Mouse (Mus musculus) MEL (cell line): ENCODE results near the gene Kif26b. TPM values are rescaled to one million over a fixed set of nuclear protein-coding genes. Genes with fewer than 3 reads are reported as not detected.

Experiments used
- DNase-seq: peaks from one replicate; pipeline ENCODE4 v3.0.0; 2011; ENCODE audit warnings: low read depth, low spot score
- H3K27ac ChIP-seq: 2 replicates; pipeline ENCODE4 v1.5.1; 2012; ENCODE audit warnings: low read depth, mild to moderate bottlenecking, control low read depth, low read length, moderate library complexity; ENCODE audit not compliant: control insufficient read depth
- H3K27me3 ChIP-seq, 2 experiments: fragments of 150-350 bp in 1 of 2; sonication (generic) in 1 of 2; 2 replicates each; pipeline ENCODE4 v1.6.1; 2012; ENCODE audit warnings: low read length in 2 of 2, mild to moderate bottlenecking in 2 of 2, improper control_type of control experiment in 1 of 2, moderate library complexity in 1 of 2; ENCODE audit not compliant: insufficient read depth in 2 of 2, control insufficient read depth in 1 of 2
- H3K36me3 ChIP-seq, 2 experiments: 2 replicates each; pipeline ENCODE4 v1.6.1; 2012 to 2014; ENCODE audit warnings: low read length in 2 of 2, improper control_type of control experiment in 1 of 2, inconsistent platforms in 1 of 2, mild to moderate bottlenecking in 1 of 2; ENCODE audit not compliant: insufficient read depth in 2 of 2, control insufficient read depth in 1 of 2
- H3K4me1 ChIP-seq, 2 experiments: fragments of 150-350 bp in 1 of 2; sonication (generic) in 1 of 2; 2 replicates each; pipeline ENCODE4 v1.6.1; 2012; ENCODE audit warnings: low read length in 2 of 2, improper control_type of control experiment in 1 of 2, mild to moderate bottlenecking in 1 of 2; ENCODE audit not compliant: insufficient read depth in 2 of 2, control insufficient read depth in 1 of 2
- H3K4me3 ChIP-seq, 2 experiments: fragments of 150-350 bp in 1 of 2; sonication (generic) in 1 of 2; 2 replicates each; pipeline ENCODE4 v1.5.1; 2012; ENCODE audit warnings: low read depth in 2 of 2, low read length in 2 of 2, mild to moderate bottlenecking in 2 of 2, moderate library complexity in 2 of 2, control low read depth in 1 of 2, improper control_type of control experiment in 1 of 2; ENCODE audit not compliant: control insufficient read depth in 1 of 2, insufficient read depth in 1 of 2
- H3K79me2 ChIP-seq: 2 replicates; pipeline ENCODE4 v1.6.1; 2012; ENCODE audit warnings: mild to moderate bottlenecking, low read length, moderate library complexity; ENCODE audit not compliant: control insufficient read depth, poor library complexity, insufficient read depth
- H3K9ac ChIP-seq: 2 replicates; pipeline ENCODE4 v1.6.1; 2012; ENCODE audit warnings: low read depth, mild to moderate bottlenecking, control low read depth, low read length, moderate library complexity; ENCODE audit not compliant: control insufficient read depth, poor library complexity, severe bottlenecking
- H3K9me3 ChIP-seq: fragments of 150-350 bp; sonication (generic); replicated peaks from 2 replicates; pipeline ENCODE4 v1.6.1; 2012; ENCODE audit warnings: mild to moderate bottlenecking, low read length, improper control_type of control experiment, moderate library complexity; ENCODE audit not compliant: insufficient read depth
- CTCF ChIP-seq, 3 experiments: IDR thresholded peaks in 2 of 3; conservative IDR thresholded peaks in 1 of 3; 2 replicates each; pipeline ENCODE4 v1.5.1; 2011 to 2012; ENCODE audit warnings: low read length in 3 of 3, low read depth in 2 of 3, mild to moderate bottlenecking in 2 of 3, improper control_type of control experiment in 1 of 3, inconsistent platforms in 1 of 3, mixed read lengths in 1 of 3, moderate library complexity in 1 of 3; ENCODE audit not compliant: control insufficient read depth in 1 of 3, insufficient read depth in 1 of 3, poor library complexity in 1 of 3, severe bottlenecking in 1 of 3
- E2F4 ChIP-seq: IDR thresholded peaks from 2 replicates; pipeline ENCODE4 v1.6.1; 2011; ENCODE audit warnings: low read depth, low read length, improper control_type of control experiment, borderline replicate concordance
- EP300 ChIP-seq, 2 experiments: IDR thresholded peaks; 2 replicates each; pipeline ENCODE4 v1.6.1; 2011; ENCODE audit warnings: improper control_type of control experiment in 2 of 2, low read length in 2 of 2, low read depth in 1 of 2, mild to moderate bottlenecking in 1 of 2
- ETS1 ChIP-seq: IDR thresholded peaks from 2 replicates; pipeline ENCODE4 v1.6.1; 2012; ENCODE audit warnings: low read depth, mild to moderate bottlenecking, inconsistent platforms, low read length, improper control_type of control experiment, moderate library complexity
- GABPA ChIP-seq: IDR thresholded peaks from 2 replicates; pipeline ENCODE4 v1.6.1; 2012; ENCODE audit warnings: low read depth, mild to moderate bottlenecking, inconsistent platforms, low read length, improper control_type of control experiment, moderate library complexity
- GATA1 ChIP-seq: IDR thresholded peaks from 2 replicates; pipeline ENCODE4 v1.6.1; 2011; ENCODE audit warnings: low read depth, low read length, improper control_type of control experiment
- JUND ChIP-seq: IDR thresholded peaks from 2 replicates; pipeline ENCODE4 v1.6.1; 2011; ENCODE audit warnings: low read depth, mild to moderate bottlenecking, improper control_type of control experiment, low read length
- MAZ ChIP-seq: IDR thresholded peaks from 2 replicates; pipeline ENCODE4 v1.6.1; 2012; ENCODE audit warnings: low read depth, mild to moderate bottlenecking, inconsistent platforms, low read length, improper control_type of control experiment
- MEF2A ChIP-seq: IDR thresholded peaks from 2 replicates; pipeline ENCODE4 v1.6.1; 2014; ENCODE audit warnings: low read depth, mild to moderate bottlenecking, inconsistent platforms, low read length, improper control_type of control experiment; ENCODE audit not compliant: poor library complexity, insufficient replicate concordance, severe bottlenecking; ENCODE audit errors: extremely low read depth
- POLR2AphosphoS5 ChIP-seq: IDR thresholded peaks from 2 replicates; pipeline ENCODE4 v1.6.1; 2012; ENCODE audit warnings: low read depth, borderline replicate concordance, mild to moderate bottlenecking, inconsistent platforms, low read length, moderate library complexity, mixed read lengths
- SIN3A ChIP-seq: IDR thresholded peaks from 2 replicates; pipeline ENCODE4 v1.6.1; 2012; ENCODE audit warnings: low read length, improper control_type of control experiment, inconsistent platforms
- TAL1 ChIP-seq: IDR thresholded peaks from 2 replicates; pipeline ENCODE4 v1.6.1; 2012; ENCODE audit warnings: mild to moderate bottlenecking, inconsistent platforms, low read length, moderate library complexity, mixed read lengths
- TBP ChIP-seq: IDR thresholded peaks from 2 replicates; pipeline ENCODE4 v1.8.0; 2011; ENCODE audit warnings: low read depth, low read length, improper control_type of control experiment
- UBTF ChIP-seq: IDR thresholded peaks from 2 replicates; pipeline ENCODE4 v1.6.1; 2012; ENCODE audit warnings: low read depth, mild to moderate bottlenecking, inconsistent platforms, low read length, improper control_type of control experiment, moderate library complexity, borderline replicate concordance; ENCODE audit not compliant: insufficient read depth
- ZMIZ1 ChIP-seq: IDR thresholded peaks from 2 replicates; pipeline ENCODE4 v1.6.1; 2012; ENCODE audit warnings: low read depth, mild to moderate bottlenecking, inconsistent platforms, low read length, improper control_type of control experiment, moderate library complexity
- ZNF384 ChIP-seq: IDR thresholded peaks from 2 replicates; pipeline ENCODE4 v1.6.1; 2012; ENCODE audit warnings: low read depth, mild to moderate bottlenecking, inconsistent platforms, low read length, improper control_type of control experiment
- polyA plus RNA-seq, 2 experiments: library from polyadenylated mRNA; stranded (reverse) in 1 of 2; unstranded in 1 of 2; fragments of >175 nt in 1 of 2; fragments of >200 nt in 1 of 2; gene quantifications; 2 replicates each; pipeline versions ENCODE4 v1.2.1 to v1.2.4; 2012; ENCODE audit warnings: low replicate concordance in 2 of 2, low read depth in 1 of 2; ENCODE audit not compliant: insufficient read length in 2 of 2, insufficient read depth in 1 of 2, missing spikeins in 1 of 2
- total RNA-seq: library from RNA; depleted of rRNA; stranded (reverse); fragments of 300-350 nt; gene quantifications from 2 replicates; pipeline ENCODE4 v1.2.3, GENCODE M21; 2012

The Kif26b gene
- total and polyA plus RNA-seq, 3 experiments = 0.08 to 0.50 TPM; not detected in 1

GRCm38 (mm10) chr1:178611512-178611911 lies 82.6 kb downstream of the Kif26b start:
- TF ChIP-seq E2F4 = no peak
- no peak for TF ChIP-seq EP300 (IDR thresholded peaks at IDR 0.05; ENCODE audit: low read depth in 1 of 2, low read length in 2 of 2)
- Histone ChIP-seq H3K27ac (no peak overlapping the region), H3K4me1 (no peaks in the 10 kb centered on the region), H3K4me3 (no peak overlapping the region), H3K36me3 (no peaks in the 10 kb centered on the region), H3K9me3 (no peaks in the 10 kb centered on the region), H3K9ac (no peak overlapping the region), H3K27me3 (no peaks in the 10 kb centered on the region), H3K79me2 (no peaks in the 10 kb centered on the region)
- no peak for DNase-seq

- no peak overlapping the region for H3K4me3 ChIP-seq
- H3K79me2 ChIP-seq = no peaks in the 10 kb centered on the region
- H3K27me3 ChIP-seq = no peaks in the 10 kb centered on the region
- no peaks in the 10 kb centered on the region for H3K4me1 ChIP-seq
- no peaks in the 10 kb centered on the region for H3K9me3 ChIP-seq
- H3K27ac ChIP-seq = no peak overlapping the region
- DNase-seq = no peak
- no peaks in the 10 kb centered on the region for H3K36me3 ChIP-seq
- TF ChIP-seq SIN3A (no peak), ZMIZ1 (no peak), UBTF (no peak), CTCF (IDR thresholded peaks at IDR 0.05 in 2 of 3, conservative IDR thresholded peaks at IDR 0.05 in 1 of 3; ENCODE audit: control insufficient read depth in 1 of 3, insufficient read depth in 1 of 3, low read depth in 2 of 3, low read length in 3 of 3, poor library complexity in 1 of 3, severe bottlenecking in 1 of 3) (no peak), TBP (no peak), GABPA (no peak), TAL1 (no peak), JUND (no peak)
- no peak overlapping the region for H3K9ac ChIP-seq
These were observed 92.4 kb downstream of the Kif26b start for GRCm38 (mm10) chr1:178621301-178621700.

- no peaks in the 10 kb centered on the region for H3K4me1 ChIP-seq
- DNase-seq = no peak
- no peak for TF ChIP-seq TBP
- TF ChIP-seq MAZ = no peak
- TF ChIP-seq ZNF384 = no peak
- no peak for TF ChIP-seq ETS1
- no peak for TF ChIP-seq ZMIZ1
- no peak for TF ChIP-seq POLR2AphosphoS5
- TF ChIP-seq MEF2A = no peak
- no peak for TF ChIP-seq GATA1
- no peak for TF ChIP-seq E2F4
- no peak overlapping the region for H3K4me3 ChIP-seq
- no peaks in the 10 kb centered on the region for H3K9me3 ChIP-seq
- no peaks in the 10 kb centered on the region for H3K79me2 ChIP-seq
- H3K36me3 ChIP-seq = no peaks in the 10 kb centered on the region
- H3K9ac ChIP-seq = no peak overlapping the region
- H3K27ac ChIP-seq = no peak overlapping the region
- no peaks in the 10 kb centered on the region for H3K27me3 ChIP-seq
These were observed 95.0 kb downstream of the Kif26b start for GRCm38 (mm10) chr1:178623889-178624288.
